Mouse (Mus musculus): ENCODE data around the gene Sirt3. TPM values are rescaled to one million over a fixed set of nuclear protein-coding genes. Genes with fewer than 3 reads are reported as not detected.

Gene Sirt3
- polyA plus RNA-seq, 1 experiment: 20.4 TPM

DNA sequence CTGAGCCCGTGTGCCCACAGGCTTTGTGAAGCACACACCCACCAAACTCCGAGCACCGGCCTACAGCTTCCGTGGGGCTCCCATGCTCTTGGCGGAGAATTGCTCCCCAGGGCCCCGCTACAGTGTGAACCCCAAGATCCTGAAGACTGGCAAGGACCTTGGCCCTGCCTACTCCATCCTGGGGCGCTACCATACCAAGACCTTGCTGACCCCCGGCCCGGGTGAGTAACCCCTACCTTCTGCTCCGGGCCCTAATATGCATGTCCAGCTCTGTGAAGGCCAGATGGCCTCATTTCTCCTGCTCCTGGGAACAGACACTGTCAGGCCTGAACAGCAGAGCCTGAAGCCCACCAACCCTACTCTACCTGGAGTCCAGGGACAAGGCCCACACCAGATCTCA, 33.5 kb downstream of the Sirt3 start:
- no peak overlapping the region for H3K27ac ChIP-seq (ENCODE audit: insufficient read depth, low read depth, low read length)
- no peak overlapping the region for H3K4me3 ChIP-seq (ENCODE audit: low read depth, low read length)
- no peak for TF ChIP-seq POLR2A (IDR thresholded peaks at IDR 0.05; ENCODE audit: low read depth, low read length)
- 94% methylated on average over 10 of the region's 10 CpGs for WGBS
- H3K36me3 ChIP-seq (ENCODE audit: control insufficient read depth, insufficient read depth, low read length): peaks cover 18% of the 10 kb centered on the region
- H3K4me1 ChIP-seq (ENCODE audit: control insufficient read depth, insufficient read depth, insufficient read length, low read length): no peaks in the 10 kb centered on the region
- no peaks in the 10 kb centered on the region for H3K27me3 ChIP-seq (ENCODE audit: control insufficient read depth, insufficient read depth, low read length)

DNA sequence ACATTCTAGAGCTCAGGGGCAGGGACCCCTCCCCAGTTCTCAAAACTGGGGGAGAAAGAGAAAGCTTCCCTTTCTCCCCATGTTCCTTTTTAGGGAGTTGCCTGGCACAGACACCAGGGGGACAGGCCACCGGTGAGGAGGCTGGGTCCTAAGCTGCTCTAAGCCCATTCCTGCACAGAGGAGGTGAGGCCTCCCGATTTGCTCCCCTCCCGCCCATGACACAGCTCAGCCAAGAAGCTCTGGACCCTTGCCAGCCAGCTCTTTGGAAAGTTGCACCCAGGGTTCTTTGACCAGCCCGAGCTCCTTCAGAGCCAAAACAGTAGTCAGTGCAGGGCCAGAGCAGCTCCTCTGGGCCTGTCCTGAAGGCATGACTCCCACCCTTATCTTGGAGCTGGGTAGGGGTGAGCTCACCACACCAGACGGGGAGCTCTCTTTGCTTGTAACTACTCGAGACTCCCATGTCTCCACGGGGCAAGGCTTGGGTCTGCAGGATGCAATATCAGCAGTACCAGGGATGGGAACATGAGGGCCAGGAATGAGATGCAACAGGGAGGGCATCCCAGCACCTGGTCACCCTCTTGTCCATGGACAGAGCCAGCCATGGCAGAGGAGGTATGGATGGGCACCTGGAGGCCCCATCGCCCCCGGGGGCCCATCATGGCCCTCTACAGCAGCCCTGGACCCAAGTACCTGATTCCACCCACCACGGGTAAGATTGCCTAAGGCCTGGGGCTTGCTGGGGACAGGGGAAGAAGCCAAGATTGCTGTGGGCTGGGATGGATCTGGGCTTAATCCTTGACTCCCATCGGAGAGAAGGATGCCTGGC, 34.1 kb downstream of the Sirt3 start, which contains the start of gene Odf3:
TSS of gene Odf3 (plus strand) at position 51 of the 826 bp plus-strand sequence.
- H3K4me3 ChIP-seq (ENCODE audit: low read depth, low read length): no peak within 1 kb of the TSS
- peaks cover 12% of the 10 kb centered on the region for H3K36me3 ChIP-seq (ENCODE audit: control insufficient read depth, insufficient read depth, low read length)
- 53% methylated on average over 11 of the region's 11 CpGs for WGBS
- no peaks in the 10 kb centered on the region for H3K27me3 ChIP-seq (ENCODE audit: control insufficient read depth, insufficient read depth, low read length)
- no peak for TF ChIP-seq CTCF (IDR thresholded peaks at IDR 0.05; ENCODE audit: extremely low read depth, insufficient read length, insufficient replicate concordance, low read depth, low read length)
- TF ChIP-seq POLR2A (IDR thresholded peaks at IDR 0.05; ENCODE audit: low read depth, low read length): no peak
- no peaks in the 10 kb centered on the region for H3K4me1 ChIP-seq (ENCODE audit: control insufficient read depth, insufficient read depth, insufficient read length, low read length)
- no peak within 1 kb of the TSS for H3K27ac ChIP-seq (ENCODE audit: insufficient read depth, low read depth, low read length)

DNA sequence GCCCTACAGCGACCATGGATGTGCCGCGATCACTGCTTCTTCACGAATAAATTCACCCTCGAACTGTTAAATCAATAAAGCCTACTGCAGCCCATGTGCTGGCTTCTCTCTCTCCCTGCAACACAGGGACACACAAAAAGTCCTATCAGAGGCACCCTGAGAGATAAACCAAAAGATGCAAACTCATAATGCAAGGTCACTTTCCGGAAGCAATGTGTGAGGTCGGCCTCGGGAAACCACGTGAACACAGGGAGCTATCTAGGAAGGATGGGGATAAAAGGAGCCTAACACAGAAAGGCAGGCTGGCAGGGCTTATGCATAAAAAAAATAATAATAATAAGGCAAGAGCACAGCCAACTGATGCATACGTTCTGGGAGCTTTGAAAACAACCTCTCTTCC, 35.4 kb downstream of the Sirt3 start:
- H3K27me3 ChIP-seq (ENCODE audit: control insufficient read depth, insufficient read depth, low read length): no peaks in the 10 kb centered on the region
- H3K27ac ChIP-seq (ENCODE audit: insufficient read depth, low read depth, low read length): no peak overlapping the region
- TF ChIP-seq POLR2A (IDR thresholded peaks at IDR 0.05; ENCODE audit: low read depth, low read length) (no peak), CTCF (IDR thresholded peaks at IDR 0.05; ENCODE audit: extremely low read depth, insufficient read length, insufficient replicate concordance, low read depth, low read length) (no peak)
- H3K36me3 ChIP-seq (ENCODE audit: control insufficient read depth, insufficient read depth, low read length): 0 out of 2 replicates have a peak, but pooled peaks cover 2% of the 10 kb centered on the region
- H3K4me3 ChIP-seq (ENCODE audit: low read depth, low read length): no peak overlapping the region
- 72% methylated on average over 10 of the region's 10 CpGs for WGBS
- peaks cover 2% of the 10 kb centered on the region; the same call in 1 of the 2 replicates for H3K4me1 ChIP-seq (ENCODE audit: control insufficient read depth, insufficient read depth, insufficient read length, low read length)

DNA sequence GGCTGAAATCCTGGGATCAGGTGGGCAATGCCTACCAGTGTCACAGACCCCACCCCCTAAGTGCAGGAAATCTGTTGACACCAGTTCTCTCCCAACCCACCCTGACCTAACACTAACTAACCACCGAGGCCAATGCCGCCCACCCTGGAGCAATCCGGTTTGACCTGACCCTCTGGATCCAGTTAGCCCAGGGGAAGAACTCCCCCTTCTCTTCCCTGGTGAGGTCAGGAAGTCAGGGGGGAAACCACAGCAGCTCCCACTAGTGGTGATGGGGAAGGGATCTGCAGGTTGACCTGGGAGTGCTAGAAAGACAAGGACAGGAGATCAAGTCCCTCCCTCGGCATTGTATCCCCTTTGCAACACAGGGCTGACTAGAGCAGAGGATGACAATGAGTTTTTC, 36.4 kb downstream of the Sirt3 start:
- H3K4me1 ChIP-seq (ENCODE audit: control insufficient read depth, insufficient read depth, insufficient read length, low read length): peaks cover 4% of the 10 kb centered on the region; the same call in 1 of the 2 replicates
- H3K4me3 ChIP-seq (ENCODE audit: low read depth, low read length): no peak overlapping the region
- H3K27me3 ChIP-seq (ENCODE audit: control insufficient read depth, insufficient read depth, low read length): no peaks in the 10 kb centered on the region
- no peak overlapping the region for H3K27ac ChIP-seq (ENCODE audit: insufficient read depth, low read depth, low read length)
- TF ChIP-seq POLR2A (IDR thresholded peaks at IDR 0.05; ENCODE audit: low read depth, low read length): no peak
- TF ChIP-seq CTCF (IDR thresholded peaks at IDR 0.05; ENCODE audit: extremely low read depth, insufficient read length, insufficient replicate concordance, low read depth, low read length): no peak
- H3K36me3 ChIP-seq (ENCODE audit: control insufficient read depth, insufficient read depth, low read length): no peaks in the 10 kb centered on the region
- 65% methylated on average over 4 of the region's 4 CpGs for WGBS

DNA sequence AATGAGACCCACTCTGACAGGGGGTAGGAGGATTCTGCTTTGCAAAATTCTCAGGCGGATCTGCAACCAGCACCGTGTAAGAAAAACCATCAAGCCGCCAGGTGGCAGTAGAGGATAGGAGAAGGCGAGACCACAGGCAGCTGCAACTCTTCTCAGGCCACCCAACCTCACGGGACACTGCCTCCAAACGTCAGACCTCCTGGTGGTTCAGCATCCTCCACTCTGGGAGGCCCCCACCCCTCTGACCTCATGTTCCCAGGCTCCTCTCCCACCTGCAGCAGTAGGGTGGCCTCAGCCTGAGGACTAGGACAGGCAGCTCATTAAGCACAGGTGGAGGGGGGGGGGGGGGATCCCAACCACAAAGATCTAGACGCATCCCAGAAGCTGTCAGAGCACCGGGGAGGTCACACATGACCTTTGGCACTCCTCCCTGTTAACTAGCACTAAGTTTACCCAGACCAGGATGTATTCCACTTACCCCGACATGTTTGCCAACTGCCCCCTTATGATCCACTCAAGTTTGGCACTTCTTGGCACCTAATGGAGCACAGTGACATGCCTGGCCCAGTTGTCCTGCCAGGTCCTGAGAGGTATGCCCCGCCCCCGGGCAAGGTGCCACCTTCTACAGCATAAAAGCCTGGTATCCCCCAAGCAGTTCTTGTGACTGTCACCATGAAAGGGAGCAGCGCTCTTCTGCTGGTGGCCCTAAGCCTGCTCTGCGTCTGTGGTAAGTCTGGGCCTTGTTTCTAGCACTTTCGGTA, 37.0 kb downstream of the Sirt3 start, which contains the start of gene Scgb1c1:
TSS of gene Scgb1c1 (plus strand) at position 643 of the 761 bp plus-strand sequence.
- Histone ChIP-seq H3K4me3 (ENCODE audit: low read depth, low read length) (no peak within 1 kb of the TSS), H3K36me3 (ENCODE audit: control insufficient read depth, insufficient read depth, low read length) (no peaks in the 10 kb centered on the region), H3K4me1 (ENCODE audit: control insufficient read depth, insufficient read depth, insufficient read length, low read length) (peaks cover 4% of the 10 kb centered on the region; the same call in 1 of the 2 replicates), H3K27ac (ENCODE audit: insufficient read depth, low read depth, low read length) (no peak within 1 kb of the TSS), H3K27me3 (ENCODE audit: control insufficient read depth, insufficient read depth, low read length) (no peaks in the 10 kb centered on the region)
- 24% methylated on average over 14 of the region's 14 CpGs for WGBS
- no peak for TF ChIP-seq POLR2A (IDR thresholded peaks at IDR 0.05; ENCODE audit: low read depth, low read length)
- TF ChIP-seq CTCF (IDR thresholded peaks at IDR 0.05; ENCODE audit: extremely low read depth, insufficient read length, insufficient replicate concordance, low read depth, low read length): peak; percentile 87; the same call in 1 of the 2 replicates

DNA sequence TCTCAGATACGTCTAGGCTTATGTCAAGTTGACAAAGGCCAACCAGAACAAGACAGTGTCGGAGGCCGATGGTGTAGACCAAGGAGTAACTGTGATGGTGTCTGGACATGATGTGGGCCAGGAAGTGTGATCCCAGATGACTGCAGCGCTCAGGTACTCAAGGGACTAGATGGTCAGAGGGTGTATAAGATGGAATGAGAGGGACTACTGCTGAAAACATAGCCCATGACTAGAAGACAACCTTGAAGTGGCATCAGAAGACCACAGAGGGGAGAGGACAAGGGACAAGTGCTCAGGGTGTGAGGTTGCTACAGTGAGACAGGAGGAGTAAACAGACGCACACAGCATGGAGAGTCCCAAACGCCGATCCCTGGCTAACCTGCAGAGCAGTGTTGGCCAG, 38.3 kb downstream of the Sirt3 start:
- H3K27me3 ChIP-seq (ENCODE audit: control insufficient read depth, insufficient read depth, low read length): no peaks in the 10 kb centered on the region
- 73% methylated on average over 7 of the region's 7 CpGs for WGBS
- no peak overlapping the region for H3K4me3 ChIP-seq (ENCODE audit: low read depth, low read length)
- TF ChIP-seq CTCF (IDR thresholded peaks at IDR 0.05; ENCODE audit: extremely low read depth, insufficient read length, insufficient replicate concordance, low read depth, low read length): no peak
- TF ChIP-seq POLR2A (IDR thresholded peaks at IDR 0.05; ENCODE audit: low read depth, low read length): no peak
- H3K4me1 ChIP-seq (ENCODE audit: control insufficient read depth, insufficient read depth, insufficient read length, low read length): peaks cover 4% of the 10 kb centered on the region; the same call in 1 of the 2 replicates
- H3K36me3 ChIP-seq (ENCODE audit: control insufficient read depth, insufficient read depth, low read length): no peaks in the 10 kb centered on the region
- no peak overlapping the region for H3K27ac ChIP-seq (ENCODE audit: insufficient read depth, low read depth, low read length)

All from small intestine, adult 2 months (tissue).